Mouse (Mus musculus) thymus, adult 2 months (tissue): Measurements from ENCODE around the gene Phc2.

ENCODE experiments used
- CTCF ChIP-seq: fragments of 200-500 bp; IDR thresholded peaks from 2 replicates; pipeline ENCODE4 v1.5.1; 2012; ENCODE audit warnings: mild to moderate bottlenecking, control low read depth, low read length, moderate library complexity, borderline replicate concordance; ENCODE audit not compliant: control insufficient read depth, poor library complexity, insufficient read depth; ENCODE audit errors: extremely low read depth
- POLR2A ChIP-seq: fragments of 200-500 bp; IDR thresholded peaks from 2 replicates; pipeline ENCODE4 v1.6.1; 2012; ENCODE audit warnings: mild to moderate bottlenecking, low read length, control low read depth, moderate library complexity; ENCODE audit not compliant: control insufficient read depth, poor library complexity, insufficient read depth; ENCODE audit errors: extremely low read depth

- no peak for TF ChIP-seq POLR2A
- no peak for TF ChIP-seq CTCF
Observed at GRCm38 (mm10) chr4:128737825-128738610, 83.5 kb downstream of the Phc2 start.
